Mouse (Mus musculus) kidney, adult 2 months (tissue): ENCODE results near the gene Sash1. TPM values are rescaled to one million over a fixed set of nuclear protein-coding genes. Genes with fewer than 3 reads are reported as not detected.

Experiments
- DNase-seq: peaks from one replicate; pipeline ENCODE4 v3.0.0; 2021
- H3K27ac ChIP-seq: fragments of 200-500 bp; 2 replicates; pipeline ENCODE4 v1.5.1; 2012; ENCODE audit warnings: low read depth, low read length, control low read depth, inconsistent platforms; ENCODE audit not compliant: insufficient read depth
- H3K27me3 ChIP-seq: fragments of 200-500 bp; replicated peaks from 2 replicates; pipeline ENCODE4 v1.6.1; 2012; ENCODE audit warnings: mild to moderate bottlenecking, moderate library complexity, low read length, inconsistent platforms; ENCODE audit not compliant: control insufficient read depth, insufficient read depth
- H3K36me3 ChIP-seq: fragments of 200-500 bp; 2 replicates; pipeline ENCODE4 v1.6.1; 2012; ENCODE audit warnings: mild to moderate bottlenecking, moderate library complexity, low read length, inconsistent platforms; ENCODE audit not compliant: control insufficient read depth, insufficient read depth
- H3K4me1 ChIP-seq: fragments of 200-500 bp; 2 replicates; pipeline ENCODE4 v1.6.1; 2011; ENCODE audit warnings: low read length; ENCODE audit not compliant: control insufficient read depth, insufficient read depth
- H3K4me3 ChIP-seq: fragments of 200-500 bp; 2 replicates; pipeline ENCODE4 v1.5.1; 2011; ENCODE audit warnings: mild to moderate bottlenecking, low read depth, low read length, control low read depth; ENCODE audit not compliant: insufficient read depth
- CTCF ChIP-seq: fragments of 200-500 bp; conservative IDR thresholded peaks from 2 replicates; pipeline ENCODE4 v1.5.1; 2011; ENCODE audit warnings: low read depth, mild to moderate bottlenecking, control low read depth, low read length, moderate library complexity, mixed read lengths; ENCODE audit not compliant: insufficient read depth, insufficient read length
- POLR2A ChIP-seq: fragments of 200-500 bp; IDR thresholded peaks from one replicate; pipeline ENCODE4 v1.6.1; 2011; ENCODE audit warnings: low read depth, low read length, control low read depth
- WGBS: fragments of 180-500 bp; shearing (Covaris S2); methylation state at CpG from one replicate; pipeline ENCODE4 v1.1.7; 2018; 5-methylcytosine and 5-hydroxymethylcytosine counted together
- polyA plus RNA-seq: library from polyadenylated mRNA; depleted of rRNA; stranded (reverse); fragments of >200 nt; gene quantifications from 2 replicates; pipeline ENCODE4 v1.2.3, GENCODE M21; 2012

Gene Sash1
- polyA plus RNA-seq, 1 experiment, result 13.5 TPM

DNA sequence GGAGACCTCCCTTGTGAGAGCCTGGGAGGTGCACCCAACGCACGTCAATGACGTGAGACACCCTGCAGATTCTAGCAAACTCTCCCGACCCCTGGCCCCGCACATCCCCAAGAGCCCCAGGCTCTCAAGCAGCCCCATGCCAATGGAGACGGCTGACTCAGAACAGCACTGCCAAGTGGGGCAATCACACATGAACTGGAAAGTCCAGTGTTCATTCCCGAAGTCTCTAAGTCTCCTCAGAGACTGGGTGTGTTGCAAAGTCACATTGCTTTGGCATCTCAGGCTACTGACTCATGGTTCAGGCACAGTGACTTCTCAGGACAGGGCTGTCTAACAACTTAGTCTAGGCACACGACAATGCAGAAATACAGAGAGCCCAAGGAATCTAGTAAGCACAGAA is 117.2 kb downstream of the Sash1 start:
- Histone ChIP-seq H3K36me3 (no peaks in the 10 kb centered on the region), H3K27ac (no peak overlapping the region), H3K4me1 (peaks cover 7% of the 10 kb centered on the region; the same call in 1 of the 2 replicates), H3K27me3 (no peaks in the 10 kb centered on the region), H3K4me3 (no peak overlapping the region)
- no peak for DNase-seq
- whole genome bisulfite sequencing, result 72% methylated on average over 8 of the region's 8 CpGs
- TF ChIP-seq CTCF, result no peak
- TF ChIP-seq POLR2A, result no peak

DNA sequence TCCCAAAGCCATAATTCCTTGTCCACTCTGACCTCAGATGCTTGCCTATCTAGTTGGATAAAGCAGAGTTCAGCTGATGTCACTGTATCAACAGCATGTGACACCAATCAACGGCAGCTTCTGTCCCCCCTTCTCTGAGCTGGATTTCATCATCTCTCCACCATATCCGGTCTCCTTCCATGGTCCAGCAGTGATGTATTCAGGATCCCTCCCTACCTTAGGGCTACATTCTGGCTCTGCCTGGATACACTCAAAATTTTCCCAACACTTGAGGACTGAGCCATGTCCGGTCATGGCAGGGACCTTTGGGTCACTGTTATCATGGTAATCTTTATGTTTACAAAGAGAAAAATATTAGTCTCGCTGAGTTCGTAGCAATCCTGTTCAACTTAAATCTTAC is 118.5 kb downstream of the Sash1 start:
- H3K36me3 ChIP-seq, result no peaks in the 10 kb centered on the region
- peaks cover 2% of the 10 kb centered on the region; the same call in 1 of the 2 replicates for H3K4me1 ChIP-seq
- no peak overlapping the region for H3K4me3 ChIP-seq
- H3K27me3 ChIP-seq, result no peaks in the 10 kb centered on the region
- no peak for TF ChIP-seq POLR2A
- no peak for TF ChIP-seq CTCF
- no peak for DNase-seq
- WGBS, result 61% methylated on average over 5 of the region's 5 CpGs
- no peak overlapping the region for H3K27ac ChIP-seq

DNA sequence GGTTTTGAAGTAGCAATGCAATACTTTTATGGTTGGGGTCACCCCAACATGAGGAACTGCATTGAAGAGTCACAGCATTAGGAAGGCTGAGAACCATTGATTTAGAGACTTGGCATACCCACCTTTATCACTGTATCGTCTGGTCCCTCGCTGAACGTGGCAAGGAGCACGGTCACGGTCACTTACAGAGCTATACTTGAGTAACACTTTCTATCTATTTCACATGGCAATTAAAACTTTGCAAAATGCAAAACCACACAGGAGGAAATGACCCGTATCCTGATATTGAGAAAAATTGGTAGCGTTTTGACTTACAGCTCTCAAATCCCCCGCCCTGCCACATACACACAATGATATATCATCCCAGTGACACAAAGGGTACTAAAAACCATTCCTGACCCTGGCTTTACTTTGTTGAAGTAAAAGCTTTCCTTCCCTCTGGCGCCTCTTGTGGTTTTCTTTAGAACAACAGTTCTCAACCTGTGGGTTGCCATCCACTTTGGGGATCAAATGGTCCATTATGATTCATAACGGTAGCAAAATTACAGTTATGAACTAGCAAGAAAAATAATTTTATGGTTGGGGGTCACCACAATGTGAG is 119.8 kb downstream of the Sash1 start:
- WGBS, result 70% methylated on average over 10 of the region's 10 CpGs
- peak; percentile 25 for DNase-seq
- Histone ChIP-seq H3K4me1 (no peaks in the 10 kb centered on the region; the same call in 1 of the 2 replicates), H3K27ac (no peak overlapping the region), H3K36me3 (no peaks in the 10 kb centered on the region), H3K4me3 (no peak overlapping the region), H3K27me3 (no peaks in the 10 kb centered on the region)
- TF ChIP-seq POLR2A (no peak), CTCF (no peak)

DNA sequence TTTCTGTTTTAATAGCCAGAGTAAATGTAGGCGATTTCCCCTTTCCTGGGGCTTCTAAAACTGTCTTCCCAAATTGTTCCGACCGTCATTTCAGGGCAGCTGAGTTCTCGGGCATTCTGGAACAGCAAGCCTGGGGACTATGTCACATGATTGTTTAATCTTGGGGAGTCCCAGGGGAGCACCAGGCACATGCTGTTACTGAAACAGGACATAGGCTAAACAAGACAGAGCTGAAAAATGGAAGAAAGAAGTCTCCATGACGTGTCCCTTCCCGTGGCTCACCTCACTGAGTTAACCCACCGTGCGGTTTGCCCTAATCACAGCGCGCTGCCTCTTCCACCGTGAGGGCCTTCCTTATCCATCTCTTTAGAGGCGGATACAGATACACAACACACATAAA is 123.1 kb downstream of the Sash1 start:
- H3K27me3 ChIP-seq, result no peaks in the 10 kb centered on the region
- H3K4me3 ChIP-seq, result no peak overlapping the region
- TF ChIP-seq POLR2A (no peak), CTCF (no peak)
- H3K27ac ChIP-seq, result 0 out of 2 replicates have a peak overlapping the region, but pooled peaks have one; percentile 1
- H3K4me1 ChIP-seq, result no peaks in the 10 kb centered on the region
- no peak for DNase-seq
- WGBS, result 59% methylated on average over 12 of the region's 12 CpGs
- no peaks in the 10 kb centered on the region for H3K36me3 ChIP-seq

DNA sequence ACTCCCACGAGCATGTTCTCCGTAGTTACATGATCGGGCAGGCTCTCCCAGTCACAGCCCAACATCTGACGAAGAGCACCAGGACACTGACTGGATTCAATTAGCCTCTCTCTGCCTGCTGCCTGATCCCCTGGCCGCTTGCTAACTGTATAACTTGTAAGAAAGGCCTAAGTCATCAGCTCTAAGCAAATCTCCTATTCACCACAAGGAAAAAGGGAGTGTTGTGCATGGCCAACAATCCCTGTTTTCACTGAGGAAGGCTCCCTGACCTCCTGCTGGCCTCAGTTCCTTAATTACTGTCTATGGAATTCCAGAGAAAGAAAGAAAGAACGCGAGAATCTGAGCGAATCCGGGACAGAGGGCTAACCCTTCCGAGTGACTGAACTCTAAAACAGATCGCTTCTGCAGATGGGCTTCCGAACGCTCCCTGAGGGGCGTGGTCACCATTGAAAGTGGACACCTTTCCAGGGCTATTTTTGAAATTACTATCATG is 123.6 kb downstream of the Sash1 start:
- Histone ChIP-seq H3K4me1 (no peaks in the 10 kb centered on the region), H3K27ac (peak overlapping the region; percentile 10; the same call in 1 of the 2 replicates), H3K4me3 (peak overlapping the region; percentile 23), H3K27me3 (no peaks in the 10 kb centered on the region), H3K36me3 (no peaks in the 10 kb centered on the region)
- WGBS, result 34% methylated on average over 14 of the region's 14 CpGs
- peak; percentile 46 for DNase-seq
- no peak for TF ChIP-seq POLR2A
- TF ChIP-seq CTCF, result no peak

DNA sequence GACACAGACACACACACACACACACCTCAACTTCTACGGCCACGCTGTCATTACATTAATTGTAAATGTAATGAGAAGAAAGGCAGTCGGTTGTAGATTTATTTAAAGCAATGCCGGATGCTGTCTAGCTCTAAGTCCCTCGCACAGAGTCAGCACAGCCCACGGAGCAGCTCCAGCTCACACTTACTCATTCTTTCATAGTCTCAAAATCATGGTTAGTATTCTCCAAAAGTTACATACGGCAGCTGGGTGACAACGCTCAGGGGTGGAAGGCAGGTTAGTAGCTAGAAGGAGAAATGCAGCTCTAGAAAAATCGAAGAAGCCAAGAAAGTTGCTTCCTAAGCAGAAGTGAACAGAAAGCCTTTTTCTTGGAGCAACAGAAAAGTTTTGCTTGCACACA is 124.2 kb downstream of the Sash1 start:
- peak overlapping the region; percentile 10; the same call in 1 of the 2 replicates for H3K27ac ChIP-seq
- TF ChIP-seq POLR2A (no peak), CTCF (no peak)

DNA sequence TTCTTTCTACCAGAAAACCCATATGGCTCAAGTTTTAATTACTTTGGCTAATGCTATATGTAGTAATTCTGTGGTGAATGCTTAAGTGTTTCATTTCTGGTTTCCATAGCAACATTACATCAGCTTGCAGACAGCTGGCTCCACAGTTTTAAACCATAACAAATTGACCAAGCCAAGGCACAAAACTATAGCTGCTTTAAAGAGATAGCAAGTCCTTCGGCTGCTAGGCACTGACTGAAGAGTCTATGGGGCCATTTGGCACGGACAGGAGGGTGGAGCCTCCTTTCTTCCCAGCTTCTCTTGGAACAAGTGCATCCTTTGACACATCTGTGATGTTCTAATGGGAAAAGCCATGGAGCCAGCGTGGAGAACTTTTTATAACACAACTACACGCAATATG is 125.3 kb downstream of the Sash1 start:
- TF ChIP-seq POLR2A (no peak), CTCF (no peak)
- DNase-seq, result no peak
- Histone ChIP-seq H3K27me3 (no peaks in the 10 kb centered on the region), H3K4me3 (0 out of 2 replicates have a peak overlapping the region, but pooled peaks have one; percentile 13), H3K27ac (no peak overlapping the region), H3K4me1 (0 out of 2 replicates have a peak, but pooled peaks cover 2% of the 10 kb centered on the region), H3K36me3 (no peaks in the 10 kb centered on the region)
- 38% methylated on average over 4 of the region's 4 CpGs for WGBS

More for the DNA sequence above, 124.2 kb downstream of the Sash1 start:
- H3K36me3 ChIP-seq, result no peaks in the 10 kb centered on the region
- H3K4me3 ChIP-seq, result peak overlapping the region; percentile 6; the same call in 1 of the 2 replicates
- H3K27me3 ChIP-seq, result no peaks in the 10 kb centered on the region
- no peak for DNase-seq
- 62% methylated on average over 9 of the region's 9 CpGs for WGBS
- no peaks in the 10 kb centered on the region for H3K4me1 ChIP-seq
